Comparison of ENCODE assay signal across 13 mouse cellular contexts in genomic region chr11:102853760-102854159, GRCm38 (mm10). TPM values are rescaled to one million over a fixed set of nuclear protein-coding genes. Genes with fewer than 3 reads are reported as not detected.
A peak's percentile ranks its signal among the peaks of the same experiment; 100 is the strongest.
DNase-seq lines count a peak whose midpoint lies in the region; ATAC-seq lines count a peak whose summit lies in the region.
"Had no signal": no experiment of that assay in that cellular context is flagged by ENCODE, and none has a peak within 500 bp of the region (broad histone marks: within the 10 kb centered on the region; RNA-seq: fewer than 3 reads in every experiment).

No protein-coding gene starts in this region.

- H3K9me3 ChIP-seq in embryonic facial prominence, embryonic 11.5 days (replicated peaks; ENCODE audit: control insufficient read depth, low read length): no peaks in the 10 kb centered on the region
- no peaks in the 10 kb centered on the region for H3K9me3 ChIP-seq in embryonic facial prominence, embryonic 10.5 days
- no peaks in the 10 kb centered on the region for H3K9me3 ChIP-seq in midbrain, embryonic 14.5 days (ENCODE audit: control insufficient read depth, low read length)
- H3K9me3 ChIP-seq in midbrain, embryonic 13.5 days: no peaks in the 10 kb centered on the region
- no peaks in the 10 kb centered on the region for H3K9me3 ChIP-seq in forebrain, embryonic 16.5 days (ENCODE audit: control insufficient read depth, low read length)

- no peak overlapping the region for H3K4me3 ChIP-seq in embryonic facial prominence, embryonic 11.5 days (ENCODE audit: low read depth, low read length)
- H3K4me3 ChIP-seq in embryonic facial prominence, embryonic 10.5 days: no peak overlapping the region
- no peak overlapping the region for H3K4me3 ChIP-seq in midbrain, embryonic 14.5 days (replicated peaks; ENCODE audit: low read depth, low read length)
- no peak overlapping the region for H3K4me3 ChIP-seq in midbrain, embryonic 13.5 days (replicated peaks)
- no peak overlapping the region for H3K4me3 ChIP-seq in forebrain, embryonic 16.5 days (replicated peaks; ENCODE audit: low read length)
- H3K4me3 ChIP-seq: myocyte had no signal

- no peaks in the 10 kb centered on the region for H3K27me3 ChIP-seq in embryonic facial prominence, embryonic 11.5 days (ENCODE audit: control insufficient read depth, insufficient read depth, low read length)
- no peaks in the 10 kb centered on the region for H3K27me3 ChIP-seq in embryonic facial prominence, embryonic 10.5 days (replicated peaks; ENCODE audit: low read depth, poor library complexity, severe bottlenecking)
- no peaks in the 10 kb centered on the region for H3K27me3 ChIP-seq in midbrain, embryonic 14.5 days (ENCODE audit: control insufficient read depth, insufficient read depth, low read length)
- H3K27me3 ChIP-seq in midbrain, embryonic 13.5 days: no peaks in the 10 kb centered on the region
- H3K27me3 ChIP-seq in forebrain, embryonic 16.5 days (replicated peaks; ENCODE audit: control insufficient read depth, insufficient read depth, low read length): no peaks in the 10 kb centered on the region

- no peak overlapping the region for H3K4me2 ChIP-seq in embryonic facial prominence, embryonic 11.5 days (ENCODE audit: low read depth, low read length)
- H3K4me2 ChIP-seq in midbrain, embryonic 14.5 days (ENCODE audit: low read length): no peak overlapping the region
- no peak overlapping the region for H3K4me2 ChIP-seq in midbrain, embryonic 13.5 days (replicated peaks)
- no peak overlapping the region for H3K4me2 ChIP-seq in forebrain, embryonic 16.5 days (ENCODE audit: low read length)

- H3K9ac ChIP-seq in embryonic facial prominence, embryonic 11.5 days (replicated peaks; ENCODE audit: low read length): no peak overlapping the region
- no peak overlapping the region for H3K9ac ChIP-seq in midbrain, embryonic 14.5 days (replicated peaks; ENCODE audit: low read length)
- H3K9ac ChIP-seq in midbrain, embryonic 13.5 days (replicated peaks): no peak overlapping the region
- no peak overlapping the region for H3K9ac ChIP-seq in forebrain, embryonic 16.5 days (replicated peaks; ENCODE audit: low read depth, low read length)

- H3K27ac ChIP-seq in embryonic facial prominence, embryonic 11.5 days (replicated peaks; ENCODE audit: low read depth, low read length): no peak overlapping the region
- no peak overlapping the region for H3K27ac ChIP-seq in embryonic facial prominence, embryonic 10.5 days (replicated peaks)
- H3K27ac ChIP-seq in midbrain, embryonic 14.5 days (replicated peaks; ENCODE audit: low read depth, low read length): no peak overlapping the region
- no peak overlapping the region for H3K27ac ChIP-seq in midbrain, embryonic 13.5 days
- H3K27ac ChIP-seq in forebrain, embryonic 16.5 days (ENCODE audit: low read length): no peak overlapping the region

- no peak for ATAC-seq in embryonic facial prominence, embryonic 11.5 days (replicated peaks; ENCODE audit: insufficient number of reproducible peaks, low FRiP score, low TSS enrichment, low read depth)
- ATAC-seq in midbrain, embryonic 14.5 days (ENCODE audit: low FRiP score, low TSS enrichment): no peak
- no peak for ATAC-seq in midbrain, embryonic 13.5 days
- no peak for ATAC-seq in forebrain, embryonic 16.5 days

- peaks cover 3% of the 10 kb centered on the region for H3K36me3 ChIP-seq in embryonic facial prominence, embryonic 11.5 days (replicated peaks; ENCODE audit: control insufficient read depth, insufficient read depth, low read depth, low read length)
- peaks cover 100% of the 10 kb centered on the region for H3K36me3 ChIP-seq in embryonic facial prominence, embryonic 10.5 days (replicated peaks)
- peaks cover 89% of the 10 kb centered on the region for H3K36me3 ChIP-seq in midbrain, embryonic 14.5 days (ENCODE audit: control insufficient read depth, insufficient read depth, low read length)
- peaks cover 97% of the 10 kb centered on the region for H3K36me3 ChIP-seq in midbrain, embryonic 13.5 days
- H3K36me3 ChIP-seq in forebrain, embryonic 16.5 days (ENCODE audit: control insufficient read depth, insufficient read depth): peaks cover 49% of the 10 kb centered on the region

- DNase-seq in embryonic facial prominence, embryonic 11.5 days (ENCODE audit: low spot score): peak; percentile 31
- no peak for DNase-seq in embryonic facial prominence, embryonic 10.5 days (ENCODE audit: low spot score)
- DNase-seq in midbrain, embryonic 14.5 days: peak; percentile 17
- peak; percentile 25 for DNase-seq in brain, adult 2 months (ENCODE audit: low read depth, low spot score)
- peak; percentile 31 for DNase-seq in retina, postnatal 7 days (ENCODE audit: low read depth, low spot score)
- no peak for DNase-seq in urinary bladder, adult 18-20 months (ENCODE audit: low spot score in 2 of 2)
- DNase-seq: gastrocnemius, postnatal 36 days; heart, postnatal 10 days; kidney, adult 9 months; right cerebral cortex, adult 18-20 months had no signal

- H3K4me1 ChIP-seq in embryonic facial prominence, embryonic 11.5 days (ENCODE audit: control insufficient read depth, insufficient read depth, low read length): no peaks in the 10 kb centered on the region
- H3K4me1 ChIP-seq in embryonic facial prominence, embryonic 10.5 days: peaks cover 24% of the 10 kb centered on the region
- no peaks in the 10 kb centered on the region for H3K4me1 ChIP-seq in midbrain, embryonic 14.5 days (ENCODE audit: control insufficient read depth, insufficient read depth, low read length)
- no peaks in the 10 kb centered on the region for H3K4me1 ChIP-seq in midbrain, embryonic 13.5 days (replicated peaks)
- no peaks in the 10 kb centered on the region for H3K4me1 ChIP-seq in forebrain, embryonic 16.5 days (replicated peaks; ENCODE audit: control insufficient read depth, insufficient read depth, low read length)

RNA-seq across cellular contexts. Expression of gene Higd1b, which starts 18.1 kb away (rescaled TPM):
- polyA plus RNA-seq in embryonic facial prominence, embryonic 11.5 days (2014; fragmentation: Nextera tagmentation; extraction: Ambion mirVana): not detected in 2 replicates
- polyA plus RNA-seq in embryonic facial prominence, embryonic 10.5 days (2016; fragmentation: Nextera tagmentation; extraction: Ambion mirVana): not detected in 2 replicates
- polyA plus RNA-seq in midbrain, embryonic 14.5 days (2014; fragmentation: Nextera tagmentation; extraction: Ambion mirVana): 5.4 and 9.6 TPM in 2 replicates
- polyA plus RNA-seq in midbrain, embryonic 13.5 days (2015; fragmentation: Nextera tagmentation; extraction: Ambion mirVana): 2.8 and 3.0 TPM in 2 replicates
- polyA plus RNA-seq in forebrain, embryonic 16.5 days (2015; fragmentation: Nextera tagmentation; extraction: Ambion mirVana): 13.7 and 14.5 TPM in 2 replicates
- polyA plus RNA-seq: myocyte had no signal

RNA-seq across cellular contexts. Expression of gene Eftud2, which starts 27.0 kb away (rescaled TPM):
- polyA plus RNA-seq in embryonic facial prominence, embryonic 11.5 days (2014; fragmentation: Nextera tagmentation; extraction: Ambion mirVana): 246 and 257 TPM in 2 replicates
- polyA plus RNA-seq in embryonic facial prominence, embryonic 10.5 days (2016; fragmentation: Nextera tagmentation; extraction: Ambion mirVana): 347 and 348 TPM in 2 replicates
- polyA plus RNA-seq in midbrain, embryonic 14.5 days (2014; fragmentation: Nextera tagmentation; extraction: Ambion mirVana): 111 and 150 TPM in 2 replicates
- 176 TPM in 2 replicates for polyA plus RNA-seq in midbrain, embryonic 13.5 days (2015; fragmentation: Nextera tagmentation; extraction: Ambion mirVana)
- 188 and 190 TPM in 2 replicates for polyA plus RNA-seq in forebrain, embryonic 16.5 days (2015; fragmentation: Nextera tagmentation; extraction: Ambion mirVana)

RNA-seq across cellular contexts. Expression of gene Ccdc103, which starts 27.2 kb away (rescaled TPM):
- 1.00 and 1.5 TPM in 2 replicates for polyA plus RNA-seq in embryonic facial prominence, embryonic 11.5 days (2014; fragmentation: Nextera tagmentation; extraction: Ambion mirVana)
- 1.4 and 1.8 TPM in 2 replicates for polyA plus RNA-seq in embryonic facial prominence, embryonic 10.5 days (2016; fragmentation: Nextera tagmentation; extraction: Ambion mirVana)
- polyA plus RNA-seq in midbrain, embryonic 14.5 days (2014; fragmentation: Nextera tagmentation; extraction: Ambion mirVana): 2.1 and 2.4 TPM in 2 replicates
- 1.8 and 2.3 TPM in 2 replicates for polyA plus RNA-seq in midbrain, embryonic 13.5 days (2015; fragmentation: Nextera tagmentation; extraction: Ambion mirVana)
- 2.2 and 2.7 TPM in 2 replicates for polyA plus RNA-seq in forebrain, embryonic 16.5 days (2015; fragmentation: Nextera tagmentation; extraction: Ambion mirVana)

RNA-seq across cellular contexts. Expression of gene Fam187a, which starts 31.2 kb away (rescaled TPM):
- polyA plus RNA-seq in embryonic facial prominence, embryonic 11.5 days (2014; fragmentation: Nextera tagmentation; extraction: Ambion mirVana): not detected in 2 replicates
- polyA plus RNA-seq in embryonic facial prominence, embryonic 10.5 days (2016; fragmentation: Nextera tagmentation; extraction: Ambion mirVana): not detected in 2 replicates
- polyA plus RNA-seq in midbrain, embryonic 14.5 days (2014; fragmentation: Nextera tagmentation; extraction: Ambion mirVana): not detected in 2 replicates
- polyA plus RNA-seq in midbrain, embryonic 13.5 days (2015; fragmentation: Nextera tagmentation; extraction: Ambion mirVana): not detected in 2 replicates
- not detected in 2 replicates for polyA plus RNA-seq in forebrain, embryonic 16.5 days (2015; fragmentation: Nextera tagmentation; extraction: Ambion mirVana)
- polyA plus RNA-seq: myocyte had no signal

RNA-seq across cellular contexts. Expression of gene Gjc1, which starts 34.3 kb away (rescaled TPM):
- polyA plus RNA-seq in embryonic facial prominence, embryonic 11.5 days (2014; fragmentation: Nextera tagmentation; extraction: Ambion mirVana): 90.5 and 97.0 TPM in 2 replicates
- 80.7 and 89.6 TPM in 2 replicates for polyA plus RNA-seq in embryonic facial prominence, embryonic 10.5 days (2016; fragmentation: Nextera tagmentation; extraction: Ambion mirVana)
- 32.0 and 33.9 TPM in 2 replicates for polyA plus RNA-seq in midbrain, embryonic 14.5 days (2014; fragmentation: Nextera tagmentation; extraction: Ambion mirVana)
- 49.6 and 53.3 TPM in 2 replicates for polyA plus RNA-seq in midbrain, embryonic 13.5 days (2015; fragmentation: Nextera tagmentation; extraction: Ambion mirVana)
- polyA plus RNA-seq in forebrain, embryonic 16.5 days (2015; fragmentation: Nextera tagmentation; extraction: Ambion mirVana): 41.9 and 47.9 TPM in 2 replicates

Comparison
In these comparisons a context has a peak if more than half of its experiments do, and no peak if none do; other contexts are left out.
1. DNase-seq: peak in embryonic facial prominence, embryonic 11.5 days (single experiment), midbrain, embryonic 14.5 days (single experiment), brain, adult 2 months (single experiment) and retina, postnatal 7 days (single experiment); none in embryonic facial prominence, embryonic 10.5 days (single experiment) and urinary bladder, adult 18-20 months (0 of 2).